Mouse (Mus musculus) myocyte (in vitro differentiated cells): ENCODE results near the gene Mast4.

ENCODE experiments used
- E2F4 ChIP-seq: IDR thresholded peaks from one replicate; pipeline ENCODE4 v1.6.1; 2011; ENCODE audit warnings: mild to moderate bottlenecking, control low read depth, moderate library complexity; ENCODE audit not compliant: insufficient read depth
- POLR2A ChIP-seq: IDR thresholded peaks from one replicate; pipeline ENCODE4 v1.6.1; 2011; ENCODE audit warnings: low read depth, mild to moderate bottlenecking, control low read depth, moderate library complexity; ENCODE audit not compliant: insufficient read length
- REST ChIP-seq: IDR thresholded peaks from one replicate; pipeline ENCODE4 v1.6.1; 2011; ENCODE audit warnings: mild to moderate bottlenecking, control low read depth, moderate library complexity; ENCODE audit not compliant: insufficient read depth, insufficient read length
- TCF12 ChIP-seq: IDR thresholded peaks from one replicate; pipeline ENCODE4 v1.6.1; 2011; ENCODE audit warnings: mild to moderate bottlenecking, control low read depth; ENCODE audit not compliant: poor library complexity, insufficient read depth, severe bottlenecking
- USF1 ChIP-seq: IDR thresholded peaks from one replicate; pipeline ENCODE4 v1.6.1; 2011; ENCODE audit warnings: low read depth, mild to moderate bottlenecking, control low read depth, moderate library complexity

GRCm38 (mm10) chr13:102835336-102835735, 499.0 kb downstream of the Mast4 start:
- TF ChIP-seq REST (no peak), POLR2A (no peak), E2F4 (no peak), TCF12 (no peak), USF1 (no peak)
